Mouse (Mus musculus) neural tube, embryonic 12.5 days (tissue): ENCODE data around the gene Rbsn. TPM values are rescaled to one million over a fixed set of nuclear protein-coding genes. Genes with fewer than 3 reads are reported as not detected.

ENCODE experiments used
- ATAC-seq: fragments of 200-750 bp; cut with Nextera tagmentation; 2 replicates; pipeline ENCODE4 v1.8.0; 2017; ENCODE audit warnings: low read depth, mild to moderate bottlenecking, moderate TSS enrichment, moderate library complexity; ENCODE audit not compliant: low FRiP score
- H3K27ac ChIP-seq: fragments of 300-500 bp; sonication (generic); 2 replicates; pipeline ENCODE4 v1.5.1; 2016
- H3K27me3 ChIP-seq: fragments of 300-500 bp; sonication (generic); replicated peaks from 2 replicates; pipeline ENCODE4 v1.6.1; 2016; ENCODE audit warnings: mild to moderate bottlenecking
- H3K36me3 ChIP-seq: fragments of 300-500 bp; sonication (generic); 2 replicates; pipeline ENCODE4 v1.6.1; 2016; ENCODE audit warnings: mild to moderate bottlenecking
- H3K4me1 ChIP-seq: fragments of 300-500 bp; sonication (generic); 2 replicates; pipeline ENCODE4 v1.6.1; 2016
- H3K4me2 ChIP-seq: fragments of 300-500 bp; sonication (generic); replicated peaks from 2 replicates; pipeline ENCODE4 v1.6.1; 2016; ENCODE audit warnings: mild to moderate bottlenecking
- H3K4me3 ChIP-seq: fragments of 300-500 bp; sonication (generic); 2 replicates; pipeline ENCODE4 v1.5.1; 2016
- H3K9ac ChIP-seq: fragments of 300-500 bp; sonication (generic); 2 replicates; pipeline ENCODE4 v1.6.1; 2016; ENCODE audit warnings: mild to moderate bottlenecking
- H3K9me3 ChIP-seq: fragments of 300-500 bp; sonication (generic); 2 replicates; pipeline ENCODE4 v1.6.1; 2016; ENCODE audit warnings: mild to moderate bottlenecking
- WGBS: fragments of 180-500 bp; shearing (Covaris S2); methylation state at CpG from one replicate; pipeline ENCODE4 v1.1.7; 2016; 5-methylcytosine and 5-hydroxymethylcytosine counted together
- polyA plus RNA-seq: library from polyadenylated mRNA; unstranded; fragments of >200 nt; fragmentation: Nextera tagmentation; extraction: Ambion mirVana; gene quantifications from 2 replicates; pipeline ENCODE4 v1.2.1, GENCODE M21; 2016

Rbsn gene
- polyA plus RNA-seq, 1 experiment from 2014 or later, result 36.0 TPM

DNA sequence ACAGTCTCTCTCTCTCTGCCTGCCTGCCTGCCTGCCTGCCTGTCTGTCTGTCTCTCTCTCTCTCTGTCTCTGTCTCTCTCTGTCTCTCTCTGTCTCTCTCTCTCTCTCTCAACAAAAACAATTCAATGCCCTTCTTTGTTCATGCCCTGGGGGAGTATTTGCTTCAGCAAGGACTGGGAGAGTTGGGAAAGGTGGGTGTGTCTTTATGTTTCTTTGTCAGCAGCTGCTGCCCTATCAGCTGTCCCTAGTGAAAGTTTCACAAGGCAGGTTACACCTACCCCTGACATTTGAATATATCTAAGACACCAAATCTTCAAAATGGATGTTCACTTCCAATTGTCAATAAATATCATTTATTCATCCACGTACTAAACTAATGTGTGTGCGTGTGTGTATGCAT lies 14.9 kb upstream of the Rbsn start:
- H3K4me2 ChIP-seq, result no peak overlapping the region
- 88% methylated on average over 2 of the region's 2 CpGs for WGBS
- no peaks in the 10 kb centered on the region for H3K36me3 ChIP-seq
- H3K4me3 ChIP-seq, result no peak overlapping the region
- no peak overlapping the region for H3K9ac ChIP-seq
- ATAC-seq, result no peak
- H3K9me3 ChIP-seq, result no peaks in the 10 kb centered on the region
- H3K27ac ChIP-seq, result no peak overlapping the region
- H3K27me3 ChIP-seq, result no peaks in the 10 kb centered on the region
- no peaks in the 10 kb centered on the region for H3K4me1 ChIP-seq

DNA sequence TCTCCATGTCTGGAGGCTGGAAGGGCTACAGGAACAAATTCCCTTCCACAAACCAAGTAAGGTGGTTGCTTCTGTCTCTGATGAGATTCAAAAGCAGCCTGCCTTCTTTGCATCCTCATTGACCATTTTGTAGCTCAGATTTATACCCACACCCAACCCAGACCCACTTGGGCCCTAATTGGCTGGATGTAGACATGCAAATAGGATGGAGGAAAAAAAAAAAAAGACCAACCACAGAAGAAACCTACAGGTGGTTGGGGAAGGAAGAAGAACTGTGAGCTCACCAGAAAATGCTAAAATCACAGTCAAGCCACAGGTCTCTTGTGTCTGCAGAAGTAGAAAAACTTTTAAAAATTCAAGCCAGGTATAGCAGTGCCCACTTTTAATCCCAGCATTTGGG lies 14.4 kb upstream of the Rbsn start:
- Histone ChIP-seq H3K4me1 (no peaks in the 10 kb centered on the region), H3K27ac (no peak overlapping the region), H3K36me3 (no peaks in the 10 kb centered on the region), H3K9ac (no peak overlapping the region), H3K9me3 (no peaks in the 10 kb centered on the region), H3K4me3 (no peak overlapping the region), H3K27me3 (no peaks in the 10 kb centered on the region), H3K4me2 (no peak overlapping the region)
- no peak for ATAC-seq

DNA sequence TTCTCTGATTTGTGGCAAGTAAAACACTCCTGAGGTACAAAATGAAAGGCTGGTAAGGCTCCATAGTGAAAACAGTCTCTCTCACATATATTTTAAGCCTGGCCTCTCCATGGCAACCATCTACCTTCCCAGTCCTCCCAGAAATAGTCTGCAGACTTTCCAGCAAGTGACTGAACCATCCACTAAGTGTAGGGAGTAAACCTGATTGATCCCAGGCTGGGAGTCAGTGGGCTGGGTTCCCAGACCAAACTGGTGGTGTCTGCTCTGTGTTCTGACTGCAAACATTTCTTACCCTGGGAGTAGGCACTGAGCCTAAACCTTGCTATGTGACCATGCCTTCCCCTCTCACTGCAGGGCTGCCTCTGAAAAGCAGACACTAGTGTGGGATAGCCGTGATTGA lies 10.3 kb upstream of the Rbsn start:
- H3K4me3 ChIP-seq, result no peak overlapping the region
- H3K27me3 ChIP-seq, result no peaks in the 10 kb centered on the region
- ATAC-seq, result no peak
- no peak overlapping the region for H3K9ac ChIP-seq
- no peaks in the 10 kb centered on the region for H3K4me1 ChIP-seq
- no peak overlapping the region for H3K4me2 ChIP-seq
- H3K27ac ChIP-seq, result no peak overlapping the region
- WGBS, result 97% methylated on average over 1 of the region's 1 CpGs
- no peaks in the 10 kb centered on the region for H3K9me3 ChIP-seq
- no peaks in the 10 kb centered on the region for H3K36me3 ChIP-seq

DNA sequence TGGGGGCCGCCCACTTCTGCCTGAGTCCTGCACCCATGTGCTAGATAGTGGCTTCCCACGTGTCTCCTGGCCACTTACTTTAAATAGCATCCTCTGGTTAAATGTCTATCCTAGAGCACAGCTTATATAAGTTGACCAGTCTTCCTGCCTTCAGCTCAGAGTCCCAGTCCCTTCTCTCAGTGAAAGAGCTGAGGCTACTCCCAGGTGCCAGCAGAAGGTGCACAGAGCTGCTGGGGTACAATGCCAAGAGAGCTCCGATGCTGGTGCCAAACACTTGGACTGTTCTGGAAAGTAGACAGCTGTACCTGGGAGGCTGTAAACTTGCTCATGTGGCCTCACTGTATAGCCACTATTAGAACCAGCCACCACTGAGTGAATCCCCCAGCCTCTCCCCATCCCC lies 7.3 kb upstream of the Rbsn start:
- no peak for ATAC-seq

DNA sequence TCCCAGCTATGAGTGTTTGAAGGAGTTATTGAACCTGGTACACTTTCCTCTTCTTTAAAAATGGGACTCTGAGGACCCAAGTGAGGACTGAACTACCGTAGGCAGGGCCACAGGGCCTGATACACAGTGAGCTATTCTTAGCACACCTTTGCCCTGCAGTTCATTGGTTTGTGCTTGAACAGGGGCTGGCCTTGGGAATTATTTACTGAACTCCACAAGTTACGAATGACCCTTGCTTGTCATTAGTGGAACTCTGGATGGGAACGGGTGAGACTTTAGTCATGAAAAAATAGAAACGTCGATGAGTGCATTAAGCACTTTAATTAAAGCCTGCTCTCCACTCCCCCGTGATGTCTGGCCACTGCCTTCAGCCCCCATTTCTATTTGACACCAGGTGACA lies 6.9 kb upstream of the Rbsn start:
- Histone ChIP-seq H3K36me3 (no peaks in the 10 kb centered on the region), H3K9ac (no peak overlapping the region), H3K9me3 (no peaks in the 10 kb centered on the region), H3K4me3 (no peak overlapping the region), H3K27me3 (no peaks in the 10 kb centered on the region), H3K4me1 (no peaks in the 10 kb centered on the region), H3K27ac (no peak overlapping the region), H3K4me2 (no peak overlapping the region)
- 84% methylated on average over 6 of the region's 6 CpGs for whole genome bisulfite sequencing
- no peak for ATAC-seq

More for the DNA sequence above, 7.3 kb upstream of the Rbsn start:
- Histone ChIP-seq H3K36me3 (no peaks in the 10 kb centered on the region), H3K9ac (no peak overlapping the region), H3K27me3 (no peaks in the 10 kb centered on the region), H3K4me2 (no peak overlapping the region), H3K27ac (no peak overlapping the region), H3K4me3 (no peak overlapping the region), H3K4me1 (no peaks in the 10 kb centered on the region), H3K9me3 (no peaks in the 10 kb centered on the region)
- WGBS, result 88% methylated on average over 3 of the region's 3 CpGs

DNA sequence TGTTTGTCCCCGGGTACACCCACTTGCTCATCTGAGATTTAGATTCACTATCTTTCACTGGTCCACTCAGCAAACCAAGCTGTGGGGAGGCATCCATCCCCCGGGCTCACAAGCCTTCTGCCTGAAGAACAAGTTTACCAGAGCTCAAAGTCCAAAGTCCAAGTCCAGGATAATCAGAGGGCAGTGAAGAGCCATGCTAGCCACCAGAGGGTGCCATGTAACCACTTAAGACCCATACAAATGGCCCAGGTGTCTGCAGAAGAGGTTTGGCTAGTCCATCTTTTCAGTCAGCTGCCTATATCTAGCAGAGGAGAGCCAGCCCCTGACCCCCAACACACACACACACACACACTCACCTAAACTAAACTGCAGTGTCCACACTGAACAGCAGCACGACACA lies 4.7 kb upstream of the Rbsn start:
- Histone ChIP-seq H3K9ac (no peak overlapping the region), H3K27me3 (no peaks in the 10 kb centered on the region), H3K4me3 (no peak overlapping the region), H3K4me2 (no peak overlapping the region), H3K4me1 (no peaks in the 10 kb centered on the region), H3K9me3 (no peaks in the 10 kb centered on the region), H3K36me3 (no peaks in the 10 kb centered on the region), H3K27ac (no peak overlapping the region)
- ATAC-seq, result no peak
- WGBS, result 39% methylated on average over 3 of the region's 3 CpGs

DNA sequence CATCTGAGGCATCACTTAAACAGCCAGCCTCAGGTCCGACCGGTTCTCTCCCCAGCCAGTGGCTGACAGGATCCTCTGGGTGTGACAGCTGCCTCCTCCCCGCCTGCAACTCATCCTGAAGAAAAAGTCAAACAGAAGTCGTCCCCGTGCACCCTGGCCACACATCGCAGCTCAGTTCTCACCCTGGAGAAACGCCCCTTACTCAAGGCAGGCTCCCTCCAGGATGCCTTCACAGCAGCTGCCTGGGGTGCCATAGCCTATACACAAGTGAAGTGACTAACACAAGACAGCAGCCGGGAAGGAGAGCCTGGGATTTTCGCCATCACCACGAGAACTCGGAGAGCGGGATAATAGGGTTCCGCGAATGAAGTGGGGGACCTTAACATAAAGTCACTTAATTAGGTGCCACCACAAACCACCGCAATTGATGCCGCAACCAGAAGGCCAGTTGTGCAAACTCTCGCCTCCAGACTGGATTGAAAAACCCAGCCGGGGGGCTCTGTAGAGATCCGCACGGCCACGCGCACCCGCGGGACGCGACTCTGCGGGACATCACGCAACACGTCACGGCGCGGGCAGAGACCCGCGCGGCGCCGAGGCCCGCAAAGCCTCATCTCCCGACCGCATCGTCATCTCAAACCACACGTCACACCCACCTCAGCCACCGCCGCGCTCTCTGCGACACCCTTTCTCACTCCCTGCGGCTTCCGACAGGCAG lies 511 bp downstream of the Rbsn start:
- H3K9me3 ChIP-seq, result no peaks in the 10 kb centered on the region
- peak overlapping the region; percentile 90 for H3K9ac ChIP-seq
- H3K4me3 ChIP-seq, result peak overlapping the region; percentile 91
- H3K27ac ChIP-seq, result peak overlapping the region; percentile 71; the same call in 1 of the 2 replicates
- peaks cover 8% of the 10 kb centered on the region for H3K4me1 ChIP-seq
- no peaks in the 10 kb centered on the region for H3K27me3 ChIP-seq
- ATAC-seq, result peak; percentile 83
- H3K36me3 ChIP-seq, result peaks cover 5% of the 10 kb centered on the region; the same call in 1 of the 2 replicates
- WGBS, result 1% methylated on average over 48 of the region's 48 CpGs
- peak overlapping the region; percentile 93 for H3K4me2 ChIP-seq

DNA sequence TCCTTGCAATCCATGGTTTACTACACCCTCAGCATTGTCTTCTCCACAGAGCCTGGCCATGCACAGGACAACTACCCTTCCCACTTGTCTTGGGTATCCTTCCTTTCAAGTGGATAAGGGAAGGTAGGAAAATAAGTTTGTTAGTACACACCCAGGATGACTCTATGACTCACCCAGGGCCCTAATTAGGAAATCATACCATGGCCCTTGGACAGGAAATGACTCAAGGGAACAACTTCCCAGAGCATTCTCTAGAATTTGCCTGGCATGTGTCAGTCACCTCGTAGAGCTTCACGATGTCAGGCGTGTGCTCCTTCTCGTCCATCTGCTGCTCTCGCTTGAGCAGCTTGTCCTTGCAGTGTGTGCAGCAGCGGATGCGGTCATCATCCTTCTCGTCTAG lies 15.3 kb downstream of the Rbsn start:
- no peaks in the 10 kb centered on the region for H3K9me3 ChIP-seq
- no peak overlapping the region for H3K27ac ChIP-seq
- H3K4me3 ChIP-seq, result no peak overlapping the region
- no peaks in the 10 kb centered on the region for H3K27me3 ChIP-seq
- WGBS, result 95% methylated on average over 8 of the region's 8 CpGs
- peaks cover 66% of the 10 kb centered on the region for H3K36me3 ChIP-seq
- no peak for ATAC-seq
- no peak overlapping the region for H3K9ac ChIP-seq
- no peaks in the 10 kb centered on the region for H3K4me1 ChIP-seq
- H3K4me2 ChIP-seq, result no peak overlapping the region

DNA sequence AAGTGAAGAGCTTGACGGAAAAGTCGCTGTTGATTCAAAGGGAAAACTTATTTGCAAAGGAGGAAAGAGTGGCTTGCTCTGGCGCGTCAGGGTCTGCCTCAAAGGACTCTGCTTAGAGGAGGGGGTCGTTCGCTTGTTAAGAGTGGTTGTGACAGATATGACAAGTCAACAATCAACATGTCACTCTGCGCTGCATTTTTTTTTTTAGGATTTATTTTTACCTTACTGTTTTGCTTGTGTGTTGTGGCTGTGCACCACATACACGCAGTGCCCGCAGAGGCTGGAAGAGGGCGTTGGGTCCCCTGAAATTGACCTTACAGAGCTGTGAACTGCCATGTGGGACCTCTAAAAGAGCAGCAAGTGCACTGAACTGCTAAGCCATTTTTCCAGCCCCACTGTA lies 30.5 kb downstream of the Rbsn start:
- Histone ChIP-seq H3K27ac (no peak overlapping the region), H3K4me3 (peak overlapping the region; percentile 81)

DNA sequence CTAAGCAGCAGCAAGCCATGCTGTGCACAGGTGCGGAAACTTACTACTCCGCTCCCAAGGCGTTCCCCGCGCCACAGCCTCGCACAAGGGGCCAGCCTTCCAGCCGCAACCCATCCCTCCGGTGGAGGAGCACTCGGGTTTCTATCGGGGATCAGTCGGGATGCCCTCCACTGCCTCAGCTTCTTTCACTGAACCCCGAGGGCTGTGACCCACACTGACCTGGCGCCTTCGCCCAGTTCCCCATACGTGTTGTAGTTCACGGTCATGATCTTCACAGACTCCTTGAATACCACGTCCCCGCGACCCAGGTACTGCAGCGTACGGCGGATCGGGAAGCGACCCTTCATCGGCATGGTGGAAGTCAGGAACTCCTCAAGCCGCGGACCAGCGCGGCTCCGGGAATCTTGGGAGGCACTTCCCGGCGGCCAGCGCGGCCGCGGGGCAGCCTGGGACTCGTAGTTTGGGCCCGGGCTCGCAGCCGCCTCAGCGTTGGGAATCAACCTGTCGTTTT lies 31.0 kb downstream of the Rbsn start, which contains the start of gene Mrps25:
Gene Mrps25 (minus strand): TSS at position 413 of the 511 bp plus-strand sequence.
- peak within 1 kb of the TSS; percentile 87 for H3K4me2 ChIP-seq
- peaks cover 17% of the 10 kb centered on the region for H3K36me3 ChIP-seq
- under 1% methylated on average over 42 of the region's 42 CpGs for WGBS
- no peaks in the 10 kb centered on the region for H3K27me3 ChIP-seq
- H3K4me1 ChIP-seq, result peaks cover 11% of the 10 kb centered on the region
- no peak within 1 kb of the TSS for H3K27ac ChIP-seq
- 0 out of 2 replicates have a peak, but pooled peaks cover 5% of the 10 kb centered on the region for H3K9me3 ChIP-seq
- ATAC-seq, result peak; percentile 94
- H3K9ac ChIP-seq, result peak within 1 kb of the TSS; percentile 73
- peak within 1 kb of the TSS; percentile 81 for H3K4me3 ChIP-seq

More for the DNA sequence above, 30.5 kb downstream of the Rbsn start:
- peaks cover 11% of the 10 kb centered on the region for H3K4me1 ChIP-seq
- 6% methylated on average over 10 of the region's 10 CpGs for WGBS
- H3K27me3 ChIP-seq, result no peaks in the 10 kb centered on the region
- H3K36me3 ChIP-seq, result peaks cover 17% of the 10 kb centered on the region
- peak; percentile 74 for ATAC-seq
- peak overlapping the region; percentile 73 for H3K9ac ChIP-seq
- H3K9me3 ChIP-seq, result 0 out of 2 replicates have a peak, but pooled peaks cover 2% of the 10 kb centered on the region
- peak overlapping the region; percentile 87 for H3K4me2 ChIP-seq

DNA sequence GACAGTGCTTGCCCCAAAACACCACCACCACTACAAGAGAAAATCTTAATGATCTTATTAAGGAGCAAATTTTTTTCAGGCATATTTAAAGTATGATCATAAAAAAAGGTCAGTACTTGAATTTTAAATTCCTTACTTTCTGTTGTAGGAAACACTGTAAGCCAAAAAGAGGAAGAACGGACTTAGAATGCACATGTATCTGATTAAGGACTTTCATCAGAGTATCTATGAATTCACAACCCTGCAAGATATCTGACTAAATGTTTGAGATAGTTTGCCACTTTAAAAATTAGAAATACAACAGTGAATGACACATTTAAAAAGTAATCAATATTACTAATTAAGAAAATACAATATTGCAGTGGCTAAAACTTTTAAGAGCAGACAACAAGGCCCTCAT lies 38.3 kb downstream of the Rbsn start:
- 96% methylated on average over 1 of the region's 1 CpGs for WGBS
- H3K4me1 ChIP-seq, result no peaks in the 10 kb centered on the region
- H3K4me3 ChIP-seq, result no peak overlapping the region
- no peak overlapping the region for H3K27ac ChIP-seq
- H3K27me3 ChIP-seq, result no peaks in the 10 kb centered on the region
- no peak for ATAC-seq
- H3K9ac ChIP-seq, result no peak overlapping the region
- H3K4me2 ChIP-seq, result no peak overlapping the region
- 0 out of 2 replicates have a peak, but pooled peaks cover 5% of the 10 kb centered on the region for H3K9me3 ChIP-seq
- peaks cover 54% of the 10 kb centered on the region for H3K36me3 ChIP-seq

DNA sequence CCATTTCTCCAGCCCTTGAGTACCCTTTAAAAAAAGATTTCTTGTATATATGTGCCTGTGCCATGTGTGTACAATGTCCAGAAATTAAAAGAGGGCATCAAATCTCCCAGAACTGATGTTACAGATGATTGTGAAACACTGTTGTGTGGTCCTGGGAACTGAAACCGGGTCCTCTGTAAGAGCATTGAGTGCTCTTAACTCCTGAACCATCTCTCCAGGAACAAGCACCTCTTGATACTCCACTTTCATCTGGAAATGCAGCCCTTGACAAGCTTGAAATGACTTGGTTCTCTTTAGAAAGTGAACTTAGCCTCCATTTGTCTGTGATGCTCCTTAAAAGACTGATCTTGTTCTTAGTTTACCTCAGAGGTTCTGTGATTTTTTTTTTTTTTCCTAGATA lies 52.0 kb downstream of the Rbsn start:
- Histone ChIP-seq H3K4me3 (no peak overlapping the region), H3K27ac (no peak overlapping the region), H3K4me1 (no peaks in the 10 kb centered on the region), H3K9me3 (no peaks in the 10 kb centered on the region), H3K4me2 (no peak overlapping the region), H3K9ac (no peak overlapping the region), H3K27me3 (no peaks in the 10 kb centered on the region), H3K36me3 (peaks cover 91% of the 10 kb centered on the region)
- no peak for ATAC-seq
- 89% methylated on average over 1 of the region's 1 CpGs for WGBS

DNA sequence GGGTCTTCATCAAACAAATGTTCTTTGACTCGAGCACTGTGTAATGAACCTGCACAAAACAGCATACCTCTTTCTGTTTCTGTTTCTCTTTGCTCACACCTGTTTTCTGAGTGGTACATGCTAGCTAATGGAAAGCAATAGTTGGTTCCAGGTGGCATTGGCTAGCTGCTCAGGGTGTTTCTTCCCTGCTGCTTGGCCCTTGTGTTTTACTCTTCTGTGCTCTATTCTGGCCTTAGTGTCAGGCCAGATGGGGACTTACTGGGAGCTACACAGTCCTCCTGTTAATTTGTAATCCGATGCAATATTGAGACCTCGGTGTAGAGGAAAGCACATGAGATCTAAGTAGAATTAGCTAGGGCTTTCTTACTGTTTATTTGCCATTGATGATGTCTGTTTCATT lies 55.9 kb downstream of the Rbsn start:
- peaks cover 97% of the 10 kb centered on the region for H3K36me3 ChIP-seq
- H3K9me3 ChIP-seq, result no peaks in the 10 kb centered on the region
- H3K27me3 ChIP-seq, result no peaks in the 10 kb centered on the region
- WGBS, result 95% methylated on average over 3 of the region's 3 CpGs
- H3K4me2 ChIP-seq, result no peak overlapping the region
- no peak overlapping the region for H3K9ac ChIP-seq
- H3K4me3 ChIP-seq, result no peak overlapping the region
- H3K27ac ChIP-seq, result no peak overlapping the region
- no peak for ATAC-seq
- no peaks in the 10 kb centered on the region for H3K4me1 ChIP-seq
